Mouse (Mus musculus) forebrain, embryonic 14.5 days (tissue): ENCODE measurements around the gene Car5a. TPM values are rescaled to one million over a fixed set of nuclear protein-coding genes. Genes with fewer than 3 reads are reported as not detected.

Source experiments
- ATAC-seq: fragments of 200-750 bp; cut with Nextera tagmentation; 2 replicates; pipeline ENCODE4 v1.8.0; 2017; ENCODE audit warnings: mild to moderate bottlenecking, moderate library complexity
- DNase-seq: peaks from one replicate; pipeline ENCODE4 v3.0.0-alpha.2; 2015; ENCODE audit warnings: low spot score
- H3K27ac ChIP-seq: fragments of 300-500 bp; sonication (generic); 2 replicates; pipeline ENCODE4 v1.5.1; 2014; ENCODE audit warnings: low read depth, mild to moderate bottlenecking, control low read depth, low read length, moderate library complexity
- H3K27me3 ChIP-seq: fragments of 300-500 bp; sonication (generic); replicated peaks from 2 replicates; pipeline ENCODE4 v1.6.1; 2014; ENCODE audit warnings: low read length, control low read depth, mixed read lengths; ENCODE audit not compliant: control insufficient read depth, insufficient read depth
- H3K36me3 ChIP-seq: fragments of 300-500 bp; sonication (generic); 2 replicates; pipeline ENCODE4 v1.6.1; 2014; ENCODE audit warnings: low read length, control low read depth; ENCODE audit not compliant: control insufficient read depth, insufficient read depth
- H3K4me1 ChIP-seq: fragments of 300-500 bp; sonication (generic); 2 replicates; pipeline ENCODE4 v1.6.1; 2014; ENCODE audit warnings: antibody characterized with exemption, low read length, control low read depth; ENCODE audit not compliant: control insufficient read depth, insufficient read depth
- H3K4me2 ChIP-seq: fragments of 300-500 bp; sonication (generic); 2 replicates; pipeline ENCODE4 v1.6.1; 2014; ENCODE audit warnings: mild to moderate bottlenecking, control low read depth, low read length
- H3K4me3 ChIP-seq: fragments of 300-500 bp; sonication (generic); 2 replicates; pipeline ENCODE4 v1.5.1; 2014; ENCODE audit warnings: low read depth, low read length, control low read depth
- H3K9ac ChIP-seq: fragments of 300-500 bp; sonication (generic); 2 replicates; pipeline ENCODE4 v1.6.1; 2014; ENCODE audit warnings: mild to moderate bottlenecking, low read length, control low read depth, moderate library complexity
- H3K9me3 ChIP-seq: fragments of 300-500 bp; sonication (generic); replicated peaks from 2 replicates; pipeline ENCODE4 v1.6.1; 2016; ENCODE audit warnings: low read length, control low read depth, mixed read lengths; ENCODE audit not compliant: control insufficient read depth
- WGBS: fragments of 180-500 bp; shearing (Covaris S2); extraction: QIAGEN DNeasy Blood & Tissue Kit; methylation state at CpG from one replicate; pipeline ENCODE4 v1.1.7; 2014; 5-methylcytosine and 5-hydroxymethylcytosine counted together
- polyA plus RNA-seq: library from polyadenylated mRNA; unstranded; fragments of >200 nt; fragmentation: Nextera tagmentation; extraction: Ambion mirVana; gene quantifications from 2 replicates; pipeline ENCODE4 v1.2.1, GENCODE M21; 2014

Gene Car5a
- polyA plus RNA-seq, 1 experiment from 2014 or later = 0.28 TPM

GRCm38 (mm10) chr8:121977819-121978590 is 33.3 kb upstream of the Car5a start:
- H3K9ac ChIP-seq = no peak overlapping the region
- H3K4me1 ChIP-seq = no peaks in the 10 kb centered on the region
- 71% methylated on average over 8 of the region's 8 CpGs for WGBS
- DNase-seq = peak; percentile 80
- H3K4me2 ChIP-seq = no peak overlapping the region
- H3K9me3 ChIP-seq = no peaks in the 10 kb centered on the region
- H3K27me3 ChIP-seq = no peaks in the 10 kb centered on the region
- no peak overlapping the region for H3K4me3 ChIP-seq
- H3K27ac ChIP-seq = no peak overlapping the region
- H3K36me3 ChIP-seq = peaks cover 80% of the 10 kb centered on the region
- peak; percentile 37; the same call in 1 of the 2 replicates for ATAC-seq

GRCm38 (mm10) chr8:121973906-121974305 is 29.2 kb upstream of the Car5a start:
- DNase-seq = no peak
- Histone ChIP-seq H3K4me1 (0 out of 2 replicates have a peak, but pooled peaks cover 4% of the 10 kb centered on the region), H3K27me3 (no peaks in the 10 kb centered on the region), H3K4me3 (no peak overlapping the region), H3K4me2 (no peak overlapping the region), H3K36me3 (peaks cover 46% of the 10 kb centered on the region), H3K27ac (no peak overlapping the region), H3K9ac (no peak overlapping the region), H3K9me3 (no peaks in the 10 kb centered on the region)
- ATAC-seq = no peak
- WGBS = 96% methylated on average over 28 of the region's 28 CpGs

GRCm38 (mm10) chr8:121971488-121972058 is 26.9 kb upstream of the Car5a start:
- Histone ChIP-seq H3K4me1 (peaks cover 17% of the 10 kb centered on the region), H3K4me3 (no peak overlapping the region), H3K9ac (0 out of 2 replicates have a peak overlapping the region, but pooled peaks have one; percentile 22), H3K36me3 (peaks cover 28% of the 10 kb centered on the region), H3K4me2 (no peak overlapping the region), H3K27me3 (no peaks in the 10 kb centered on the region), H3K9me3 (no peaks in the 10 kb centered on the region), H3K27ac (peak overlapping the region; percentile 65; the same call in 1 of the 2 replicates)
- ATAC-seq (no peak), DNase-seq (no peak)
- WGBS = 67% methylated on average over 17 of the region's 17 CpGs

GRCm38 (mm10) chr8:121970225-121970624 is 25.5 kb upstream of the Car5a start:
- H3K27me3 ChIP-seq = no peaks in the 10 kb centered on the region
- no peak overlapping the region for H3K4me2 ChIP-seq
- H3K4me1 ChIP-seq = peaks cover 22% of the 10 kb centered on the region
- no peaks in the 10 kb centered on the region for H3K9me3 ChIP-seq
- no peak for DNase-seq
- 90% methylated on average over 8 of the region's 8 CpGs for whole genome bisulfite sequencing
- H3K4me3 ChIP-seq = no peak overlapping the region
- H3K27ac ChIP-seq = peak overlapping the region; percentile 62; the same call in 1 of the 2 replicates
- peaks cover 15% of the 10 kb centered on the region for H3K36me3 ChIP-seq
- no peak for ATAC-seq
- H3K9ac ChIP-seq = no peak overlapping the region

GRCm38 (mm10) chr8:121968542-121968941 is 23.8 kb upstream of the Car5a start:
- 79% methylated on average over 4 of the region's 4 CpGs for WGBS
- DNase-seq = no peak
- peak overlapping the region; percentile 6; the same call in 1 of the 2 replicates for H3K27ac ChIP-seq

GRCm38 (mm10) chr8:121967977-121968376 is 23.3 kb upstream of the Car5a start:
- Histone ChIP-seq H3K36me3 (no peaks in the 10 kb centered on the region), H3K4me3 (no peak overlapping the region), H3K27ac (peak overlapping the region; percentile 6; the same call in 1 of the 2 replicates), H3K9ac (no peak overlapping the region), H3K9me3 (no peaks in the 10 kb centered on the region), H3K4me2 (no peak overlapping the region), H3K4me1 (peaks cover 22% of the 10 kb centered on the region), H3K27me3 (no peaks in the 10 kb centered on the region)
- 57% methylated on average over 4 of the region's 4 CpGs for WGBS
- DNase-seq (no peak), ATAC-seq (no peak)

More at GRCm38 (mm10) chr8:121968542-121968941, 23.8 kb upstream of the Car5a start:
- Histone ChIP-seq H3K9me3 (no peaks in the 10 kb centered on the region), H3K36me3 (no peaks in the 10 kb centered on the region), H3K27me3 (no peaks in the 10 kb centered on the region), H3K4me1 (peaks cover 22% of the 10 kb centered on the region), H3K4me2 (no peak overlapping the region), H3K4me3 (no peak overlapping the region), H3K9ac (no peak overlapping the region)
- ATAC-seq = no peak

- no peak overlapping the region for H3K4me2 ChIP-seq
- no peaks in the 10 kb centered on the region for H3K9me3 ChIP-seq
- H3K4me3 ChIP-seq = no peak overlapping the region
- H3K4me1 ChIP-seq = peaks cover 22% of the 10 kb centered on the region
- 21% methylated on average over 7 of the region's 7 CpGs for WGBS
- no peak overlapping the region for H3K9ac ChIP-seq
- 0 out of 2 replicates have a peak overlapping the region, but pooled peaks have one; percentile 33 for H3K27ac ChIP-seq
- peak; percentile 45 for DNase-seq
- no peaks in the 10 kb centered on the region for H3K27me3 ChIP-seq
- ATAC-seq = peak; percentile 69
- H3K36me3 ChIP-seq = no peaks in the 10 kb centered on the region
Observed at GRCm38 (mm10) chr8:121966714-121967448, 22.2 kb upstream of the Car5a start.

- WGBS = 71% methylated on average over 5 of the region's 5 CpGs
- no peak overlapping the region for H3K27ac ChIP-seq
- 0 out of 2 replicates have a peak overlapping the region, but pooled peaks have one; percentile 1 for H3K9ac ChIP-seq
Observed at GRCm38 (mm10) chr8:121966110-121966509, 21.4 kb upstream of the Car5a start.

More at GRCm38 (mm10) chr8:121966110-121966509, 21.4 kb upstream of the Car5a start:
- Histone ChIP-seq H3K9me3 (no peaks in the 10 kb centered on the region), H3K4me1 (peaks cover 19% of the 10 kb centered on the region), H3K4me2 (no peak overlapping the region), H3K36me3 (no peaks in the 10 kb centered on the region), H3K4me3 (no peak overlapping the region), H3K27me3 (no peaks in the 10 kb centered on the region)
- DNase-seq = no peak
- ATAC-seq = no peak
